Mouse (Mus musculus) thymus, postnatal 25 days (tissue): ENCODE measurements around the gene Slc37a1.

ENCODE experiments used
- DNase-seq: peaks from one replicate; pipeline ENCODE4 v3.0.0; 2022

Gene Slc37a1

DNA sequence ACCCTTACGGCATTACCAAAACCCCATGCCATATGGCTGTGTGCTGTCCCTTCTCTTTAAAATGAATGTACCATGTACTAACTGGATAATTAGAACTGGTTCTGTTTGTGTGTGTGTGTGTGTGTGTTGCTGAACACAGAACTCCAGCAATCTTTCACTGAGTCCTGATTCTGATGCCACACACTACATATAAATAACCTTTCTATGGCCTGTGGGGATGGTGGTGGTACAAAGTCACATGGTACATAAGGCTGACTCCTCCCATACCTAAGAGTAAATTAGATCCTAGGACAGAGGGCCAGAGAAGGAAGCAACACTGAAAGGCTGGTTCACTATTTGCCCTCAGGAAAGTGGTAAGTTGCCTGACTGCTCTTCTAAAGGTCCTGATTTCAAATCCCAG is at the start of gene Slc37a1:
Gene Slc37a1 (plus strand): TSS at position 301 of the 400 bp plus-strand sequence.
- no peak for DNase-seq

DNA sequence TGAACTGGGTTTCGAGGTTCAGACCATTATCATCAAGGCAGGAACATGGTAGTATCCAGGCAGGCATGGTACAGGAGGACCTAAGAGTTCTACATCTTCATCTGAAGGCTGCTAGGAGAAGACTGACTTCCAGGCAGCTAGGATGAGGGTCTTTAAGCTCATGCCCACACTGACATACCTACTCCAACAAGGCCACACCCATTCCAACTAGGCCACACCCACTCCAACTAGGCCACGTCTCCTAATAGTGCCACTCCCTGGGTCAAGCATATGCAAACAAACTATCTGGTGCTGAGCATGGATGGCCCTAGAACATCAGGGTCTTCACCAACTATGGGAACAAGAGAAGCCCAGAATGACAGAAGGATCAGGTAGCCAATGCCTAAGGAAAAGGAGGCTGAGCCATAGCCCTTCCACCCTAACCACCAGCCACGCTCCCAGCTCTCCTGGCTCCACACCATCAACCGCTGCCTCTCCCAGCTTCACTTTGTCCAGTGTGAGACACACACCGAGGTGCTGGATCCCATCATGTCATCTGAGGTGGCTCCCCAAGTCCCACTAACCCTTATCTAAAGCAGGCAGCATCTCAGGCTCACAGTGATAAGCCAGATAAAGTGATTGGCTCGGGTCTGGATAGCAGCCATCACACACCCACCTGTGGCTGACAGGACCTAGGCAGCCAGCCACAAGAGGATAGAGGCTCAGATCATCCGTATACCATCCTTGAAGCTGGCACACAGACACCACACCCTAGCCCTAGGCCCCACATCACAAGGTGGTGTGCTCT is 48.2 kb upstream of the Slc37a1 start:
- no peak for DNase-seq

DNA sequence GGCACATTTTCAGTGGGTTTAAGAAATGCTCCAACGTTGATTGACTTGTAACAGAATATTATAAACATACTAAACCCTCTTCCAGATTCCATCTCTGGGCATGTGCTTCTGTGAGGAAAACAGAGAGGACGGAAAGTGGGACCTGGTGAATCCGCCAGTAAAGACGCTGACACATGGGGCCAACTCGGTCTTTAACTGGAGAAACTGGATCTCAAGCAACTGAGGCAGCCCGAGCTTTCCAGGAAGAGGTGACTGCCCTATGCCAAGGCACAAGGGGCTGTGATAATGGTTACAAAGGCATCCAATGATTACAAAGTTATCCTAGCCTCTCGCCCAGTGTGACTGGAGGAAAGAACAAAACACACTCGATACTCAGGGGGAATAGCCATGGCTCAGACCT is 45.4 kb upstream of the Slc37a1 start:
- DNase-seq = no peak

DNA sequence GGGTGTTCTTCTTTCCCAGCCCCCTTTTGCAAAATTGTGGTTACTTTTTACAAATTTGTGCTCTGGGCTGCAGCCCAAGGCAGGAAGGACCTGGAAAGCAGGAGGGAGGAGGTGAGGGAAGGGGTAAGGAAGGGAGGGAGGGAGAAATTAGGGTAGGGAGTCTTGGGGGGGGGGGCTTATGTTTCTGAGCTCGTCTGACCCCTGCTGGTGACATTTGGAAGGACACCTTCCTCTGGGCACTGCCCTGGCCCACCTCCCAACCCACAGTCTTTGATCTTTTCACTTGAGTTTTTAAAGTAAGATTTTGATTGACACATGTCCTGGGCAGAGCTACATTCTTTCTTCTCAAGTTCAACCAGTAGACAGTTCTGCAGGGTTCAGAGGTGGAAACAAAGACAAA is 43.8 kb upstream of the Slc37a1 start:
- peak; percentile 64 for DNase-seq

DNA sequence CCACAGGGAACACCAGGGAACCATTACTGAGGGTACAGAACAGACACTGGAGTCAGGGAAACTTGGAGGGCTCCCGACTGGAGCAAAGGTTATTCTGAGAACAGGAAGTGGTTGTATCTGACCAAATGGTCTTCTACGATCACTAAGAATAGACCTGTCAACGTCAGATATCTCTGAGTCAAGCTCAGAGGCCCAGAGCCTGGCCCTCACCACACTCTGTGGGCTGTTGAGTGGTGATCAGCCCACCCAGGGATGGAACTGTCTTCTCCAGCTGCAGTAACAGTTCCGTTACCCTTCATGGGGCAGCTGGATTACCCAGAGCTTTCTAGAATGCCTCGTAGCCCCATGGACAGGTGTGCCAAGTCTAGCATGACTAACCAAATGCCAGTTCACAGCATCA is 41.3 kb upstream of the Slc37a1 start:
- no peak for DNase-seq

DNA sequence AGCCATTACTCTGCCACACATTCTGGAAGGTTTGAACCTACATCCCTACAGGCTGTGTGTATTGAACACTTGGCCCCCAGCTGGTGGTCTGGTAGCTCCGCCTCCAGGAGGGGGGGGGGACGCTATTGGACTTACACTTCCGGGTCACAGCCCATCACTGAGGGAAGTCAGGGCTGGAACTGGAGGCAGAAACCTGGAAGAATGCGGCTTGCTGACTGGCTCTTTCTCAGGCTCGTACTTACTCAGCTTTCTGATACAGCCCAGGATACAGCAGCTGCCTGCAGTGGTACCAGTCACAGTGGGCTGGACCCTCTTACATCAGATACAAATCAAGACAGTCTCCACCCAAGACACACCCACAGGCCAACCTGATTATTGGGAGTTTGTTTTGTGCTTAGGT is 39.4 kb upstream of the Slc37a1 start:
- DNase-seq = no peak

DNA sequence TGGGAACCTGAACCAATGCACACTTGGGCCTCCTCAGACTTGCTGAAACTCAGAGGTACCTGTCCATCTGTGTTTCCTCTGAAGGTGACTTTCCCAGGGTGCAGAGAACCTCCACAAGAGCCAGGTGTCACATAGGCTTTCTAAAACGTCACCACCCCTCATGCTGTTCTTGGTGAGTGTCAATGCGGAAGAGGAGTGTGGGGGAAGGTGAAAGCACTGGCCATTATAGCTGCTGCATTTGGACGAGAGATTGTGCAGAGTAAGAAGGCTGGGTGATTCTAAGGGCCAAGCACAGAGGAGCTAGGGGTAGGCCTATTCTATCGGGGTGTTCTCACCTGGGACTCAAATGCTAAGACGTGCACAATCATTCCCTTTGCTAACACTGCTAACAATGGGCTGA is 32.6 kb upstream of the Slc37a1 start:
- no peak for DNase-seq

DNA sequence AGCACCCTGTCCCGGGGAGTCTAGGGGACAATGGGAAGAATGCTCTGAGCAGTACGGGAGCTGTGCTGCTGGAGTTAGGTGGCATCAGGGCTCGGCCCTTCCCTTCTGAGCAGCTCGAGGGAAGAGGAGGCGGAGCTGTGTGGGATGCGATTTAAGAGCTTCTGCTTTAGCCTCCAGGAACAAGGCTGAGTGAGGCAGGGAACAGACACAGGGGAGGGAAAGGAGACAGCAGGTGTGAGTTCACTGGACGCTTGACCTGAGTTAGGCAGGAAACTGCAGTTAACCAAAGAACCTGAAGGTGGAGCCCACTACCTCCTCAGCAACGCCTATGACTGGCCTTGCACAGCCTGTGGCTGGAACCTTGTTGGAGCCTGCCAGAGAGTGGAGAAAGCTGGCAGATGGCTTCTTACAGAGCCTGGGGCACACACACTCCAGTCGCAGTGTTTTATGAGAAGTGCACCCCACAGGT is 32.1 kb upstream of the Slc37a1 start:
- peak; percentile 81 for DNase-seq

DNA sequence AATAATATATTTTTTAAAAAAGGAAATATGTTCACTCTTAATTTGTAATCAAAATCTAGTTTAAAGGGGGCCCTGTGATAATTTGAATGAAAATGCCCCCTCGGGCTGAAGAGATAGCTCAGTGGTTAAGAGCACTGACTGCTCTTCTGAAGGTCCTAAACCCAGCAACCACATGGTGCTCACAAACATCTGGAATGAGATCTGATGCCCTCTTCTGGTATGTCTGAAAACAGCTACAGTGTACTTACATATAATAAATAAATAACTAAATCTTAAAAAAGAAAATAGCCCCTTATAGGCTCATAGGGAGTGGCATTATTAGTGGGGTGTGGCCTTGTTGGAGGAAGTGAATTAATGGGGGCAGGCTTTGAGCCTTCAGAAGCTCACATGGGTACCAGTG is 29.4 kb upstream of the Slc37a1 start:
- DNase-seq = no peak

DNA sequence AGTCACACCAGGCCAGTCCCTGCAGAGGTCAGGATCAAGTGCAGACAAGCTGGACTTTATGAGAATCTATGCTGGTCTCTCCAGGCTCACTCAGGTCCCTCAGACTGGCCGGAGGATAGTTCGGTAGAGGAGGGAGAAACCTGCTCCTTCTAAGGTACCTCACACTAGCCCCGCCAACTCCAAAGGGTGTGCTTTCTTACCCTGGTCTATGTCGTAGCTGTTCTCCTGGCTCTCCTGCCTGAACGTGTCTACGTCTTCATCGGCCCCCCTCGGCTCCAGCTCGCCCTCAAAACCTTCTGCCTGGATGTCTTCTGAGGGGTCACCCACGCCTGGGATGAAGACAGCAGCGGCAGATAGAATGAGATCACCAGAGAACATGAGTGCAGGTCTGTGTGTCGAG is 28.7 kb upstream of the Slc37a1 start:
- no peak for DNase-seq

DNA sequence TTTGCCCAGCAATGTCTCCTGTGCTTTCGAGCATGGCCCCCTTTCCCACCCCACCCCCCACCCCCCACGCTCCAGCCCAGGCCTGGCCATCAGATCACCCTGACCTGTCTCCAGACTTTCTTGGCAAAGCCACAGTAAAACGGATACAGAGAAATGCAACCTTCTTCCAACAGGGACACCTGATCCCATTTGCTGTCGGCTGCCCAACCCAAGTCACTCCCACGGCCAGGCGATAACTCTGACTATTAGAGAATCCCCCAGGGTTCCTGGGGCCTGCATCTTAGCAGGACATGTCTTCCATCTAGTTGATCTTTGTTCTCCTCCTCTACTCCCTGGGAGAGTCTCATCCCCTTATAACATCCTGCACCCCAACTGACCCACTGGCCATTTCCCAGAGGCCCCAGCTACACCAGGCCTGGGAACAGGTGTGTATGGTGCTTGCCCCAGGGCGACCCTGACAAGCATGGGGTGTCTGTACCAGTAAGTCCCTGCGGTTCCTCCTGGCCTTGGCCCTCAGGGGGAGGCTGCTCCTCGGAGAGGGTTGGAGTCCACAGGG is 28.2 kb upstream of the Slc37a1 start:
- no peak for DNase-seq

DNA sequence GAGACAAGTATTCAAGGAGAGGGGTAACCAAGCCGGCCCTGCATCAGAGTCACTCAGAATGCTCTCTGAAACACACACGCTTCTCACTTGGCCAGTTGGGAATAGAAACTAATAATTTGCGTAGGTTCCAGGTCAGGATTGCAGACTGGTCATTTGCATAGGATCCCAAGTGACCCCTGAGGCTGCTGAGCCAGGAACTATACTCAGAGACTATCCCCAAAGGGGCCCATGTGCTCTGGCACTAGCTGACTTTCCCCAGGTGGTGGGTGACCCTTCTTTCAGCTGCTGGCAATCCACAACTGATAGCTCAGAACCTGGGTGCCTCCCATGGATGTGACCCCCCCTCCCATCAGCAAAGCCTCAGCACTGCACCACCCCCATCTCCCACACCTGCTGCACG is 27.4 kb upstream of the Slc37a1 start:
- DNase-seq = no peak

DNA sequence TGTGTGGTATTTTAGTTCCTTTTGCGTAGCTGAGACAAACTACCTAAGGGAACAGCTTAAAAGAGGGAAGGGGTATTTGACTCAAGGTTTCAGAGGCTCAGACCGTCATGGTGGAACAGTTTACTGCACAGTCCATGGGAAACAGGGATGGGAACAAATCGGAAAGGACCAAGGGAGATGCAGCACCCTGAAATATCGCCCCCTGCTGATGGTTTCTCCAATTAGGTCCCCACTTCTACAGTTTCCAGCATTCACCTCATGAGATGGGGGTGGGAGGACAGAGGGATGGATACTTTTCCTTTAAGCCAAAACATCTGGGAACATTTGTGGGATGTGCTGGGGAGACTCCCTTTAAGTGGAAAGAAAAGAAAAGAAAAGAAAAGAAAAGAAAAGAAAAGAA is 26.8 kb upstream of the Slc37a1 start:
- peak; percentile 46 for DNase-seq

DNA sequence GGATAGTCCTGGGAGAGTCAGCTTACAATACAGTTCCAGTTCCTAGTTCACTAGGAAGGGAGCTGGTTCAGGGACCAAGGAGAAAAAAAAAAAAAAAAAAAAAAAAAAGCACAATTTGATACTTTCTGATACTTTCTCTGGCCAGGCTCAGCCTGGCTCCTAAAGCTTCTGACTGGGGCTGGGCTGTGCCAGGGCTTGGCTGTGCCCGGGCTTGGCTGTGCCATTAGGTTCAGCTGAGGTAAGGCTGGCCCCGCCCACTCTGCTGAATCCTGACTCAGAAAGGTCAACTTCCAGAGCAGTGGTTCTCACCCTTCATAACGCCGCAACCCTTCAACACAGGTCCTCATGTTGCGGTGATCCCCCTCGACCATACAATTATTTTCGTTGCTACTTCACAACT is 26.2 kb upstream of the Slc37a1 start:
- DNase-seq = no peak

DNA sequence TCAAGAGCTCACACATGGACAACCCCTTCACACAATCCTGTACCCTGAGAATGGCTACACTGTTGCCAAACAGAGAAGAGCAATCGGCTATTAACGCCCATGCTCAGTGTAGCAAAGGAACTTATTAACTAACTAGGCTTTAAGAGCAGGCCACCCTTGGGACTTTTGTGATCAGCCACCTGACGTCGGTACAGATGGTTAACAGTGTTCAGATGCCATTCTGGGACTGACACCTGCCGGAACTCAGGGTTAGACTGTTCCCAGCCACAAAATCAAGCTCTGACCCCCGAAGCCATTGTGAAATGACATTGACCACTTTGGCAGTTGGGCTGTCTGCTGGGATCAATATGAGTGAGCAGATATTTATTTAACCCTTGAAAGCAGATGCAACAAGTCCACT is 25.2 kb upstream of the Slc37a1 start:
- DNase-seq = no peak

DNA sequence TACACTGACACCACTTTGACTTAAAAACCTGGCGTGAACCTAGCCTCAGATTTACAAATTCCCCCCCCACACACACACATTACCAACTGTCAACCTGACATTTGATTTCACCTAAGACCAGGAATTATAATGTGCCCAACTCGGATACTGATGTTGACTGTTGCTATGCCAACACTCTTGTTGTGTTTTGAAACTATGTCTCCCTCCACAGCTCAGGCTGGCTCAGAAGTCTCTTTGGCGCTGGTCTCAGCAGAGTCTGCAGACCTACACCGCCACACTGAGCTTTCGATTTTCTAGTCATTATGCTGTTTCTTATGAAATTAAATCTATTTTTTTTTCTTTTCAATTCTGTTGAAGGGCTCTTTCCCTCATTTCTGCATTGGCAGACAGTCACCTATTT is 23.9 kb upstream of the Slc37a1 start:
- no peak for DNase-seq

DNA sequence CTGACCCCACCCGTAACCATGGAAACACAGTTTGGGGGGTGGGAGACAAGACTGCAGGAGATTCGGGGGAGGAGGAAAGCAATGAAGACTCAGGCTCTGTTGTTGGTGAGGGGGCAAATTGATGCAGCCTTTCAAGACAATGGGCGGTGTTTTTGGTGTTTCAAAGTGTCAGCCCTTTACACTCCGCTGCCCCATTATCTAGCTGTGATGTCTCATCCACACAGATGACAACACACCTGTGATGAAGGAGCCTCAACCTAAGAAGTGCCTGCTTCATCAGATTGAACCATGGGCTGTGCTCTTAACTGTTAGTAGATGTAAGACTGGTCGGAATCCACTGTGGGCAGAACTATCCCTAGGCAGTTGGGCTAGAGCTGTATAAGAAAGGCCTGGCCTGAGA is 22.8 kb upstream of the Slc37a1 start:
- no peak for DNase-seq

DNA sequence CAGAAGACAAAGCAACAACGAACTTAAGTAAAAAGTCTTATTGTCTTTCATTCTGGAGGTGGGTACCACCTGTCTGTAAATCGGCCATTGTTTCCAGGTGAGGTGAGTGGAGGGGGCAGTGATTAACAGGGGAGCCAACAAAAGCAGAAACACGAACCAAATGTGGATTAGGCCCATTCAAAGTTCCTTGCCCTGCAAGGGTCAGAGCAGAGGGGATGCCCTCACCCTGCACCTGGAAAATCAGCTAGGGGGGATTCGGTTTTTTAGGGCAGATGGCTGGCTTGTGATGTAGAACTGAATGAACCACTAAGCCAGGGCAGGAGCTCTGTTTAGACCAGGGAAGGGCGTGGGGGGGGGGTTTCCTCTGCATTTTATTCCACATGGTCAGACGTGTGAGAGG is 22.2 kb upstream of the Slc37a1 start:
- no peak for DNase-seq

DNA sequence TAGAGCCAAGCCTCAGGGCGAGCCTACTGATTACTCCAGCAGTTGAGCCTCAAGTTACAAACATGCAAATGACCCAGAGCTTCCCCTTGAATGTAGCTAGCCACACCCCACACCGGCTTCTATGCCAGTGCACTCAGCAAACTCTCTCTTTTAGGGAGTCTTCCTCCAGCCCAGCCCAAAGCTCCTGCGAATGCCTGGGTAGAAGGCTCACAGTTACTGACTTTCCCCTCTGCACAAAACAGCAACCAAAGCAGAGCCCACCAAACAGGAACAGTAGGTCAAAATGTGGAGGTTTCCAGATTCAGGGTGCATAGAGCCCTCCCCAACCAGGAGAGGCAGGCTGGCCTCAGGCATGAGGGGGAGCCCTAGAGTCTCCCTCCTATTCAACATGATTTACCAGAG is 21.4 kb upstream of the Slc37a1 start:
- DNase-seq = no peak

DNA sequence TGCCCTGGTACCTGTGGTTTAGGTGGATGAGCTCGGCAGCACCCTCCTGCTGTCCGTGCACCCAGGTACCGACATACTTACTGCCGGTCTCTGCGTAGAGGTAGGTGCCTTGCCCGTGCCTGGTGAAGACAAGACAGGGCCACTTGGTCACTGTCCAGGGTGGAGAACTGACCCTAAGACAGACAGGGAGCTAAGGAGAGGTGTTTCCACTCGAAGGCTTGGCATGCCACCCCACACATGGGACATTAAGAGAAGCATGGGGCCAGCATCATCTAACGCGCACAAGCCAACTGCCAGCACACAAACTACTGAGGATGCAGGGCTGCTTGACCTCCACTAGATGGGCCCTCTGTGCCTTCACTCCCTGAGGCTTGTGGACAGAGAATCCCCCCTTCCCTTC is 20.8 kb upstream of the Slc37a1 start:
- DNase-seq = no peak

DNA sequence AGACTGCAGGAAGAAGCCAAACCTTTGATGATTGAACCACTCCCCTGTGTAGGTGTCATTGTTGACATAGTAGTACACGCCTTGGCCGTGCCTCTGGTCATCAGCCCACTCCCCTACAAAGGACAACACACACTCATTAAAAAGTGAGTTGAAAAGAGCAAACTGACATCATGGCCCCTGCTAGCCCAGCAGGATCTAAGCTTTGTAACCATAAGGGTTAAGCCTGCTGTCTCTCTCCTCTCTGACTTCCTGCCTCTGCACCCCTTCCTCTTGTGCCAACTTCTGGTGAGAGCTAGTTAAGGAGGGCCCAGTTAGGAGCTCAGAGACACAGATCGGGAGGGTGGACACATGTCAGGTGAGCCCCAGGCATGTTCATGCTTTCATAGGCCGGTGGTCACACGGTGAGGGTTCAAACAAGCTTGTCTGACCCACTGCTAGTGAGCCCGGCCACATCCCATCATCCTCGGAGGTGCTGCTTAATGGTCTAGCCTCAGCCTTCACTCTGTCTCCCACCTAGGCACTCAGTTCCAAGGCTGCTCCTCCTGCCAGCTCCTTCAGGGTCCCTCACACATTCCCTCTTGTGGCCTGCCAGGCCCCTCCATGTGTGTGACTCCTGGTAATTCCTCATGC is 20.2 kb upstream of the Slc37a1 start:
- peak; percentile 69 for DNase-seq

DNA sequence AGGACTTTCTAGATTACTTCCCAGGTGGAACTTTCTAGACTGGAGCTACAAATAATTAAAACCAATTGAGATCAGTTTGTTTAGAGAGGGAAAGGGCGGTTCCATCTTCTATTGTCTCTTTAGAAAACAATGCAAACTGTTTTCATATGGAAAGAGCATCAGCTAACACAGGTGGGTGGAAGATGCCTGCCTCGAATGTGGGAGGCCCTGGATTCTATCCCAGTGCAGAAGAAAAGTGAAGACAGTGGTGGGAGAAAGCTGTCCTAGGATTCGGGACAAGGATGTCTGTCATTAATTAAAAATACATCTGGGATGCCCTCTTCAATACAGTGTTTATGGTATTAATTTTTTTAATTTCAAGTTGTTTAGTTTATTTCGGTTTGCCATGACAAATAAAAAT is 19.5 kb upstream of the Slc37a1 start:
- no peak for DNase-seq

DNA sequence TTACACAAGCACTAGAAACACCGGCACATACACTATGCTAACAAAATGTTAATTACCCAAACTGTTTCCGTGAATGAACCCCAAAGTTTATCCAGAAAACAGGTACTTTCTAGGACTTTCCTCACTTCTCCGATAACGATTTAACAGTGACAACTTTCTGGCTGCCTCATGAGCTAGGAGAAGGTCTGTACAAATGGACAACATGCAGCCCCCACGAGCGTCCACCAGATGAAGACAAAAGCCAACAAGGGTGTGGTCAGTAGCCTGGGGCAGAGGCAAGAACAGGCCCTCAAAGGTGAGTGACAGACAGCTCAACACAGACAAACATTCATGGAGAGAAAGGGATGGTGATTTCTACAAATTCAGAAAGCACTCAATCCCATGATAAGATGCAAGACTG is 19.0 kb upstream of the Slc37a1 start:
- DNase-seq = no peak

DNA sequence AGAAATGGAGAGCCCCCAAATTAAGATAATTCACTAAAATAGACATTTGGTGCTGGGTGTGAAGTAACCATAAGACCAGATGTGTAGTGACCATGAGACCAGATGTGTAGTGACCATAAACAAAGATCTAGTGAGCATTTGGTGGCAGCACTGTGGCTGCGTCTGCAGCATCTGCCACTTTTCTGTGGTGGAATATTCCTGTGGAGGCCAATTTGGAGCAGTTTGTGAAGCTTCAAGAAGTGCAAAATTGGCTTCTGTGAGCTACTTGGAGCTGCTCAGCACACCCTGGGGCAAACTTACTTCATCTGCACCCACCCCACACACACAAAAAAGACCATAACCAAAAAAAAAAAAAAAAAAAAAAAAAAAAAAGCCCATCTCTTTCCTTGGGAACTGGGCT is 18.6 kb upstream of the Slc37a1 start:
- no peak for DNase-seq

DNA sequence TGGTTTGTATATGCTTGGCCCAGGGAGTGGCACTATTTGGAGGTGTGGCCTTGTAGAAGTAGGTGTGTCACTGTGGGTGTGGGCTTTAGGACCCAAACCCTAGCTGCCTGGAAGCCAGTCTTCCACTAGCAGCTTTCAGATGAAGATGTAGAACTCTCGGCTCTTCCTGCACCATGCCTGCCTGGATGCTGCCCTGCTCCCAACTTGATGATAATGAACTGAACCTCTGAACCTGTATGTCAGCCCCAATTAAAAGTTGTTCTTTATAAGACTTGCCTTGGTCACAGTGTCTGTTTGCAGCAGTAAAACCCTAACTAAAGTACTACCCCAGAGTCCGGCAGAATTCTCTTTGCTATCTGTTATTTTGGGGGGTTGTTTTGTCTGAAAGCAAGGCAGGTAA is 16.8 kb upstream of the Slc37a1 start:
- DNase-seq = no peak
